Mouse (Mus musculus): ENCODE data around the gene Sept1.

DNA sequence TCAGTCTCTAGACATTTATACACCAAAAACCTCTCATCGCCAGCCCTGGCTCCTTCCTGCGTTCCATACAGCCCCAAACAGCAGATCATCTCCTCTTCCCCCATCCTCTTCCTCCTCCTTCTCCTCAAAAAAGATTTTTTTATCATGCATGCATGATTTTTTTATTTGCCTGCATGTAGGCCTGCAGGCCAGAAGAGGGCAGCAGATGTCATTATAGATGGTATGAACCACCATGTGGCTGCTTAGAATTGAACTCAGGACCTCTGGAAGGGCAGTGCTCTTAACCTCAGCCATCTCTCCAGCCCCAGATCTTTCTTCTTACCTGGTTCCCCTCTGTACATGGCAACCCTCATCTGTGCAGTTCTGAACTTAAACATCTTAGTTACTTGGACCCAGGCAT, 19.5 kb upstream of the Sept1 start:
- TF ChIP-seq POLR2A (IDR thresholded peaks at IDR 0.05; ENCODE audit: low read depth, low read length) (no peak), CTCF (conservative IDR thresholded peaks at IDR 0.05; ENCODE audit: insufficient read depth, insufficient read length, low read depth, low read length) (peak; percentile 51)

All from kidney, adult 2 months (tissue).